Mouse (Mus musculus) frontal cortex, postnatal 14 days (tissue): Measurements from ENCODE around the gene Tubgcp4.
"Not testable (repeated sequence)": the region's sequence is repeated elsewhere in the genome, so short reads cannot be mapped to it uniquely, and the experiment has no call there.

ENCODE experiments used
- DNase-seq, 2 experiments: peaks; one replicate each; pipeline ENCODE4 v3.0.0; 2022; ENCODE audit warnings: low spot score in 2 of 2

Gene Tubgcp4

DNA sequence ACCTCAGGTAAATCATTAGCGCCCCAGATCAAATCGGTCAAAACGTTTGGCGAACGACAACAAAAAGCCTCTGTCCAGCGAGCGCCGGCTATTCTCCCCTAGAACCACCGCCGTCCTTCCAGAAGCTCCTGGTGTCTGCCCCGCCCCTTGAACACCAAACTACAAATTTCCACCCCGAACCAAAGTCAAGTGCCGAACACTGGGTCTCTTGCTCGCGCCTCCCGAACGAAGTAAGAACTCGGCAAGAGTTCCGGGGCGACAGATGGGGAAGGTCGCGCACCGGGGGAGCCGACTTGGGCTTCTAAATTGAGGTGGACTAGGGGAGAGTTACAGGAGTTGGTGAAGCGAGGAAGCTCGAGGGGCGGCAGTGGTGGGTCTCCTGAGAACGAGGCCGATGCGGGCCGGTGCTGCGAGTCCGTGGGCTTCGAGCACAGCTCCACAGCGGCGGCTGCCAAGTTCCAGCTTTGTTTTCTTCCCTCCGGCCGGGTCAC lies at the start of gene Tubgcp4:
Gene Tubgcp4 (plus strand): TSS at position 174 of the 491 bp plus-strand sequence.
- DNase-seq: no peak

DNA sequence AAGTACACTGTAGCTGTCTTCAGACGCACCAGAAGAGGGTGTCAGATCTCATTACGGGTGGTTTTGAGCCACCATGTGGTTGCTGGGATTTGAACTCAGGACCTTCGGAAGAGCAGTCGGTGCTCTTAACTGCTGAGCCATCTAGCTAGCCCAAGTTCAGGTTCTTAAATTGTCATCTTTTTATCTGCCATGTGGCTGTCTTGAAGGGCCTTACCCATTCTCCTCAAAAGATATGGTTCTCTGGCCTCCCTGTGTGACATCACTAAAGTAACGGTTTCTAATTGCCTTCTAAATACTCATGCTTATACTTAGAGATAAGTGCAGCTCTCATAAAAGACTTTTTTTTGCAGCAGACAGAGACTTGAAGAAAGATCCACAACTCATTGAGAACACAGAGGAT lies 44.2 kb upstream of the Tubgcp4 start:
- DNase-seq: not testable (repeated sequence)

DNA sequence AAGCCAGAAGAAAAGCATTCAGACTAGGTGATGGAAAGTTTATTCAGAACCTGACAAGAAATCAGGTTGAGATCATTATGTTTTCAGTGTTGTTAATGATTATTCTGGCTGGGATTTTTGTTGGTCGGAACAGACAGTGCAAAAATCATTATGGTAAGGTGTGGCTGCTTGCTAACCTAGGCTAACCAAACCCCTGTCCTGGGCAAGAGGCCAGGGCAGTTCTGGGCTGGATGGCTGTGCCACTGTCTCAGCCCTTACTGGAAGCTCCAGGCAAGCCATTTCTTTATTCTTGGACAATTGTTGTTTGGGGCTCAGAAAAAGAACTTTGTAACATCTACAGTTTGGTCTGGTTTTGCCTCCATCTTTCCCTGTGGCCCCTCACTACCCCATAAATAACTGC lies 42.9 kb upstream of the Tubgcp4 start:
- no peak for DNase-seq

DNA sequence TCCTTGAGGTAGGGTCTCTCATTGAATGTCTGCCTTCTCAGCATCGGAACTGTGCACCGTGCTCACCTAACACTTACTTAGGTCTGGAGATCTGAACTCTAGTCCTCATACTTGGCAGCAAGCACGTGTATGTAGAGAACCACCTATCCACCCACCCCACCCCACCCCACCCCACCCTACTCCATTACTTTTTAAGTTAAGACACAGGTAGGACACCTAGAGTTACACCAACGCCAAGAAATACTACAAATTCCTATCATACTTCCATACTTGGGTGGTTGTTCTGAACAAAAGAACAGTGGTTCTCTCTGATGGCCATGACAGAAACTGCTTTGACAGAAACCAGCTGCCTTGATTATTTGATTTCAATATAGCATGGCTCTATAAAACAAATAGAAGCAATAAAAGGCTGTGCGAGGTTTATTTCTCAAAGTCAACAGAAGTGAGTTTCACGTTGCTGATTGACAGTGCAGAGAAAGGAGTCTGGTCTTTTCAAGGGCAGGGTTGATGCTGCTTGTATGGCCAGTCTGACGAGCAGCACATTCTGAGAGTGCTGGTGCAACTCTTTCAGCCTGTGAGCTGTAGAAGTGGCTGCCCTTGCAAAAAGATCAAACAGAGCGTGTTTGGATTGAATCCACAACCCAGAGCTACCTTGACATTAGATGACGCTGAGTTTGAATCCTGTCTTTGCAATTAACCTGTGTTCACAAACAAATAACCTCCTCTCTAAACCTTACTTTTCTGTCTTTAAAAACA lies 41.4 kb upstream of the Tubgcp4 start:
- DNase-seq: no peak

DNA sequence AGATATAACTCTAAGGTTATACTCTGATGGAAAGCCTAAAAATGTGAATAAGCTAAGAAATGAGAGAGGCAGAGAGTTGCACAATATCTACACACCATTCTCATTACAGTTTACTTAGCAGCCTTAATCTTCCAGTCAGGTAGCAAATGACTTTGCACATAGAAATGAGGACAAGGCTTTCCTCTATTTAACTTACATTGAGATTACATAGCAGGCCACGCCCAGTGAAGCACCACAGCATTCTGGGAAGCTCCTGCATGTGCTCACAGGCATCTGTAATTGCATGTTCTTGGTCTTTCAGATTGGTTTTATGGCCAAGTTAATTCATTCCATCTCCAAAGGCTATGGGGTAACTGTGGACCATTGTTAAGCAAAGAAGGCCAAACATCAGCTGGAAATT lies 37.6 kb upstream of the Tubgcp4 start:
- no peak for DNase-seq

DNA sequence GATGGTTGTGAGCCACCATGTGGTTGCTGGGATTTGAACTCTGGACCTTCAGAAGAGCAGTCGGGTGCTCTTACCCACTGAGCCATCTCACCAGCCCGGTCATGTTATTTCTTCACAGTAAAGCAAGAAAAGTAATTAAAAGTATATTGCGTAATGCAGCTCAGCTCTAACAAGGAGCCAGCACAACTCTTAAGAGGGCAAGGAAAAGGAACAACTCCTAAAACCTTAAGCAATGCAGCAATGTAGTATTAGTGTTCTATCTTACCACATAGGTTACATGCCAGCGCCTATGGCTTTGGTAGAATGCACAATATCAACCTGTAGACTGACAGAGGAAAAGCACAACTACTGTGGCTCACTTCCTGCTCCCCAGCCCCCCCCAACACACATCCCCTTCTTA lies 33.1 kb upstream of the Tubgcp4 start:
- DNase-seq: no peak

DNA sequence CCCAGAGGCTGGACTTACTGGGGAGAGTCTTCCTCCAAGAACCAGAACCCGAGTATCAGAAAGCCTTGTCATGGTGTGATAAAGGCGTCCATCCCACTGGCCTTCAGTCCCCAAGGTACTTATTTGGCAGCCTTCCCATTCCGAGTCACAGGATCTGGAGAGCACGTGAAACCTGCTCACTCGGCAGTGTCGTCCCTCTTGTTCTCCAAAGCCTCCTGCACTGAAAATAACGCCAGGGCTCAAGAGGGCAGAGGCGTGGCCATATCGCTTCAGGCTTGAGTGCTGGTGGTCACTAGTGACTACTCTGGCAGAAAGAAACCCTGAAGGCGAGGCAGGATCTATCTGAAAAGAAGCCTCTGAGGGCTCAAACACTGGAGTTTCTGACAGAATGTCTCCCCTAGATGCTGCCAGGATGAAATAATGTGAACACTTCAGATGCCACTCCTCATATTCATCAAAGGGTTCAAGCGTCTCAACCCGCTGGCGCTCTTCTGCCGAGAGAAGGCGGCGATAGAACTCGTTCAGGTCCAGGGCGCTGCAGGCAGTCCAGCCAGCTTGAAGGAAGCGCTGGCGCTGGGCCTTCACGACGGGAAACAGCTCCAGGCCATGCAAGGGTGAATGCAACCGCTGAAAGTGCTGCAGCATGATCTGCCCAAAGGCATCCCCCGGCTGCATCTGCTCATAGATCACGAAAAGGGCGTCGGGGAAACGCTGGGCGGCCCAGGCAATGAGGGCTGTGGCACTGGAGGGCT lies 31.0 kb upstream of the Tubgcp4 start:
- peak; percentile 4 to 11 for DNase-seq

DNA sequence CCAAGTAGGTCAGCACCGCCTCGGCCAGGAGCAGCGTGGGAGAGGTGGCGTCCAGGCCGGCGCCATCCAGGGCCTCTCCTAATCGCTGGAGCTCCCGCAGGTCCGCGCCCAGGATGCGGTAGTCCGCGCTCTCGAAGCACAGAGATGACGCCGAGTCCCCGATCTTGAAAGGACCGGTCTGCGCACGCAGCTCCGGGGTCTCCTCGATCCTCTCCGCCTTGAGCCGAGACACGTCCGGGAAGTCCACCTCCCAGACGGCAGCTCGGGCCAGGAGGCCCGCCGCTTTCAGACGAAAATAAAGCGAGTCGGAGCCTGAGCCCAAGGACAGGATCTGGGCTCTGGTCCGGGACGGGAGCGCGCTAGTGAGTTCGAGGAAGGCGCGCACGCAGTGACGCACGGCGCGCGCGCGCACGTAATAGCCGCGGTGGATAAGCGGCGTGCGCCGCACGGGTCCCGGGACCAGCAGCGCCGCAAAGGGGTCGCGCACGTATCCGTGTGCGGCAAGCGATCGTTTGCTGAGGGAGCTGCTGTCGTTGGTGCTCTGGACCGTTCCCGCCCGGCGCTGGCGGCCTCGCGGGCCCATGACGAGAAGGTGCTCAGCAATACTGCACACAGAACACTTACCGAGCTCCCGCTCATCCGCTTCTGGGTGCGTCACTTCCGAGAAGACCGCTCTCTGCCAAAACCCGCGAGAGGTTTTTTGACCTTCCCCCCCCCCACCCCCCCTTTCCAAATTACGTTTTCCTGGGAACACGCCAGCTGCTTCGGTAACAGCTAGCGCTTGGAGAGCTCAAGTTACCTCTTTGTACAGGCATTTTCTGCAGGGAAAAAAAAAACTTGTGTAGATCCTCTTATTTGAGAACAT lies 30.2 kb upstream of the Tubgcp4 start, which contains the start of the genes Adal and Lcmt2:
Gene Adal (plus strand): TSS at position 411 of the 865 bp plus-strand sequence.
Gene Lcmt2 (minus strand): TSS at position 636 of the 865 bp plus-strand sequence.
- peak; percentile 85 to 90 for DNase-seq

DNA sequence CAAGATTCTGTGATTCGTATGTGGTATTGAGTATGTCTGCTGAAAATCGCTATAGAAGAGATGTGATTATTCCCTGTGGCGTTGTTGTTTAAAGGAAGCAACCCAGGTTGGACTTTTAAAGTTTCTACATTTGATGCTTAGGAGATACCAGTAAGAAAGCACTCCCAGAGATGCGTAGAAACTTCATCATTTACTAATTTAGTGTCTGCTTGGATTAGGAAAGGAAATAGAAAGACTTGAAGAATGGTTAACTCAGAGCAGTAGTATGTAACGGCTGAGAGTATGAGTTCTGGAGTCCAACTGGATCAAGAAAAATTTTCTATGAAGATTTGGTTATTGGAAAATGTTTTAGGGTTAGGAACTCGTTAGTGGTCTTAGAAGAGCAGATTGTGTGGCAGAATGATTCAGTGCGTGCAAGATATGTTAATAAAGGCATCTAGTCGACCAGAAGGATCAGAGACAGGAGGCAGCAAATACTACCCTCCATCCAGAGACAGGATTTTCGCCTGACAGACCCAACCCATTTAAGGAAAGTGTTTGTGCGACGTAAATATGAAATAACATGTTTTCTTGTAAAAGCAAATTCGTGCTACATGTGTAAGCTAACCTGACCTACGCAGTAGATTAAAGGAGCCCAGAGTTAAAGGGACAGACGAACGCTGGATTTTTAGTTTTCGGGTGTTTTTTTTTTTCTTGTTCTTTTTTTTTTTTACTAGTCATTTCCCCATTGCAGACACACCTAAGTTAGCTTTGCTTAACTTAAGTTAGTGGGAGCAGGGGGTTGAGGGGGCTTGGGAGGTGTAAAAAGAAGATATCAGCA lies 29.0 kb upstream of the Tubgcp4 start:
- no peak for DNase-seq

DNA sequence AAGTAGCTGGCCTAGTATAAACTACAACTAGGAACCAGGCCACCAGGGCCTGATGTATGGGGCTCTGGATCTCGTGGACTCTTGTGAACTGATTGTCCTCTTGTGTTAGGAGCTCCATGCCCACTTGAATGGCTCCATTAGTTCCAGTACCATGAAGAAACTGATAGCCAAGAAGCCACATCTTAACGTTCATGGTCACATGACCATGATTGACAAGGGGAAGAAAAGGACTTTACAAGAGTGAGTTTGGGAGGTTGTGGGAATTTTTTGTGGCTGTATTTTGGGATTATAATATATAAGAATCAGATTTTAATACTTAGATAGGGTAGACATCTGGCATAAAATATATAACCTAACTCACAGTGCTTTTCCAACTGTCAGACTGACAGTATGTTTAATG lies 28.0 kb upstream of the Tubgcp4 start:
- DNase-seq: no peak

DNA sequence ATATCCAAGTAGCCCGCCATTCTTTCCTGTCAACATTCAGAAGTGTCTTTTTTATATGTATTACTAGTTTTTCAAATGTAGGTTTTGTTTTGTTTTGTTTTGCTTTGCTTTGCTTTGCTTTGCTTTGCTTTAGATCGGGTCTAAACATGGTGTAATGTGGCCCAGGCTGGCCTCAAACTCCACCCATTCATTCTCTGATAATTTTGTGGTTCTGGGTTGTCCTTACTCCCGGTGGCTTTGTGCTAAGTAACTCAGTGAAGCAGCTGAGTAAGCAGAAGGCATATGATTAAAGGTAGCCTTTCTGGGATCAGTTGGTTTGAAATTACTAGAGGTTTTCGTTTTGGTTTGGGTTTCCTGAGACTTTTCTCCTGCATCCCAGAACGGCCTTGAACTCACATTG lies 20.8 kb upstream of the Tubgcp4 start:
- DNase-seq: no peak

DNA sequence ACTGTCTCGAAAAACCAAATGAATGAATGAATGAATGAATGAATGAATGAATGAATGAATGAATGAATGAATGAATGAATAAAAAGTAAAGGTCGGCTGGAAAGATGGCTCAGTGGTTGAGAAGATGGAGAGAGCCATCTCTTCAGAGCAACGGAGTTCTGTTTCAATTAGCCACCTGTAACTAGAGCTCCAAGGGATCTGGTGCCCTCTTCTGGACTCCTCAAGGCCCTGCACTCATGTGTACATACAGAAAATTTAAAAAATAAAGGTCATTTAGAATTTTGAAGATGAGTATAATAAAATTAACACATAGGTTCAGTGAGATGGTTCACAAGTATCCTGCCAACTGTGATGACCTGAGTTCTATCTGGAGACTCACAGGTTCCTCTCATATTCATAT lies 17.4 kb upstream of the Tubgcp4 start:
- no peak for DNase-seq

DNA sequence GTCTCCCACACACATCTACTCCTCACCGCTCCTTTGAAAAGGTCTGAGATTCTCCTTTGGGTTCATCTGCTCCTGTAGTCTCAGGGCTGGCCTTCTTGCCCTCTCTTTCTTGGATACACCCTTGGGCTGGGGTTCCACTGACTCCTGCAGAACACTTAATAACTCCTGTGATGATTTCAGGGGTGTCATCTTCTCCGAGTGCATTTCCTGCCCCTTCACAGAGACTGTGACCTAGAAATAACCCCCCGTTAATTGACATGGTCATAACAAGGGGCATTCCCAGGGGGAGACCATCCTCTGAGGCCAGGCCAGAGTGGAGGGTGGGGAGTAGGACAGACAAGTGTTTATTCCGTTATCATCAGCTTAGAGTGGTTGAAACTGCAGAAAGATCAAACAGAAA lies 1.3 kb upstream of the Tubgcp4 start:
- no peak for DNase-seq

DNA sequence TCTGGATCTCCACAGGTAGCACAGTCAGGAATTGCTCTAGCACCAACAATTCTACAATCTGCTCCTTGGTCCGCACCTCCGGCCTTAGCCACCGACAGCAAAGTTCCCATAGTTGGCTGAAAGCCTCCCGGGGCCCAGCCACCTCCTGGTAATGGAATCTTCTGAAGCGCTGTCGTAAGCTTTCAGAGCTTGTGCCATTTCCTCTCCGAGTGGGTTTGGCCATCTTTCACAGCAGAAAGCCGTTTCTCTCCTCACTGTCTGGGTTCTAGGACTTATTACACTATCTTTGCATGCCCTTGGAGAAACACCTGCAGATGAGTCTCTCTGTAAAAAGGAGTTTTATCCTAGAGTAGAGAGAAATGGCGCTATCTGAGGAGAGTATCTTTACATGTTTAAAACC lies 552 bp upstream of the Tubgcp4 start:
- no peak for DNase-seq

DNA sequence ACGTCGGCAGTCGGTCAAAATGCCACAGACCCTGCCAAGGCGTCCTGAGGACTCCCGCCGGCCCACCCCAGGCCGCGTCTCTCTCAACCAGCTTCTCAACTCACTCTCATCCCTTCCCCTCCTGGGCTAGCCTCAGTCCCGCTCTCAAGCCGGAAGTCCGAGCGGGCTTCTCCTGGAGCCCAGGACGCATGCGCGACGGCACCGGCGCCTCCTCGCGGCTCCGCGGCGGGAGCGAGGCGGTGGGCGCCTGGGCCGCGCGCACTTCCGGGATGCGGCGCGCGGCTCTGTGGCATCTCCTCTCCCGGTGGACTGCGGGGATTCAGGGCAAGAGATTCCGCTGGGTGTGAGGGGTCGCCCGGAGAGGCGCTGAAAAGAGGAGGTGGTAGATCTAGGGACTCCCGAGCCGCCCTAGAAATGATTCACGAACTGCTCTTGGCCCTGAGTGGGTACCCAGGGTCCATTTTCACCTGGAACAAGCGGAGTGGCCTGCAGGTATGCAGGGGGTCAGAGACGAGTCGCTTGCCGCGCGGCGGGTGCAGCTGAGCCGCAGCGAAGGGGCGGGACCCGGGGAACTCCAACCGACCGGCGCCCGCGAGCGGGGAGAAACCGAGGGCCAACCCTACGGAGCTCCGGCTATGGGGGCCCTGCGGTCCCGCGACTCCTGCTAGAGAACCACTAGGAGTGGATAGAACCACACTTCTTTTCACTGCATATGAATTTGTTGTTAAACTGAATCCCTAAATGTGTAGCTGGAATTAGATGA lies 707 bp downstream of the Tubgcp4 start, which contains the start of gene Zscan29:
Gene Zscan29 (minus strand): TSS at position 146 of the 763 bp plus-strand sequence.
- peak; percentile 68 to 77 for DNase-seq

DNA sequence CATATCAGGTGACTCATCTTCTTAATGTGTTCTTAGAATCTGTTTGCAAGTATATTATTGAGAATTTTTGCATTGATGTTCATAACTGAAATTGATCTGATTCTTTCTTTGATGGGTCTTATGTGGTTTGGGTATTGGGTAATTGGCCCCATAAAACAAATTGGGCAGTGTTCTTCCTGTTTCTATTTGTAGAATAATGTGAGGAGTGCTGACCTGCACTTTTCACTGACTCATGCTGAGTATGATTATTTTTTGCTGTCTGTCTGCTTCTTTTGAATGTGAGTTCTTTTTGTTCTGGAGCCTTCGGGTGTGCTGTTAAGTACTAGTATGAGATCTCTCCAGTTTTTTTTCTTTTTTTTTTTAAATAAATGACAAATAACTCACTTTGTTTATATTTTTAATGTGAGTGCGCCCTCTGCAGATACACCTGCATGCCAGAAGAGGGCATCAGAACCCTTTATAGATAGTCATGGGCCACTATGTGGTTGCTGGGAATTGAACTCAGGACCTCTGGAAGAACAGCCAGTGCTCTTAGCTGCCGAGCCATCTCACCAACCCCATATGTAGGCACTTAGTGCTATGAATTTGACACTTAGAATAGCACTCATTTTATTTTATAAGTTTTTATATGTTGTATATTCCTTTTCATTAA lies 8.5 kb downstream of the Tubgcp4 start:
- DNase-seq: no peak

DNA sequence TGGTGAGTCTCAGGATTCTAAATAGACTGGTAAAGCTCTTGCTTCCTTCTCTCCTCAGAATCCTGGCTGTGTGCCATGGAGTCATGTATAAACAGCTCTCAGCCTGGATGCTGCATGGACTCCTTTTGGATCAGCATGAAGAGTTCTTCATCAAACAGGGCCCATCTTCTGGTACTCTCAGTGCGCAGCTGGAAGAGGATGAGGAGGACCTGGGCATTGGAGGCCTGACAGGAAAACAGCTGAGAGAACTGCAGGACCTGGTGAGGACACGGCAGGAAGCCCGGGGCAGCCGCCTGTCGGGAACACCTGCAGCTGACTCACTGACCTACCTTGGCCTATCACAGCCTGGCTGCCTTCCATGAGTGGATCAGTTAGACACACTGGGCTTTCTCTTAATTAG lies 13.0 kb downstream of the Tubgcp4 start:
- DNase-seq: no peak

DNA sequence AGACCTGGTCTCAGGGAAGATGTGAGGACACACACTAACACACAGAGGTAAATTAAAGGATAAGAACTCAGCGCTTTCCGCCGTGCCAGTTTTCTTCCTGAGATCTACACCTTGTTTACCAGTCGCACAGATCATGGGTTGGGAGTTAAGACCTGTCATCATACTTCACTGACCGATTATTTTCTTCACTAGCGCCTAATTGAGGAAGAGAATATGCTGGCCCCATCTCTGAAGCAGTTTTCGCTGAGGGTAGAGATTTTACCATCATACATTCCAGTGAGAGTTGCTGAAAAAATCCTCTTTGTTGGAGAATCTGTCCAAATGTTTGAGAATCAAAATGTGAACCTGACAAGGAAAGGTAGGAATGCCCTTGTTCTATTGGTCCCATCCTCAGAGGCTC lies 13.7 kb downstream of the Tubgcp4 start:
- DNase-seq: no peak

DNA sequence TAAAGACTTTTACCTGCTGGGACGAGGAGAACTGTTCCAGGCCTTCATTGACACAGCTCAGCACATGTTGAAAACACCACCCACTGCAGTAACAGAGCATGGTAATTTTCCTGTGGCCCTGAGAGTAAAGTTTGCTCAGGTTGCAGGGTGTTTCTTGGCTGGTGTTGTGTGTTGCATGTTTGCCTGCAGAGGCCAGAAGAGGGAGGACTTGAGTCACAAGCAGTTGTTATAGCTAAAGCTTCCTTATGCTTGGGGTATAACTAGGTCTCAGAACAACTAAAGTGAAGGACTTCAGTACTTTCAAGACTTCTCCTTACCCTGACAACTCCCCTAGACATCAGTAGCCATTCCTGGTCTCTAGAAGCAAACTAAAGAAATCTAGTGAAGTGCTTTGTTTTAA lies 18.1 kb downstream of the Tubgcp4 start:
- no peak for DNase-seq

DNA sequence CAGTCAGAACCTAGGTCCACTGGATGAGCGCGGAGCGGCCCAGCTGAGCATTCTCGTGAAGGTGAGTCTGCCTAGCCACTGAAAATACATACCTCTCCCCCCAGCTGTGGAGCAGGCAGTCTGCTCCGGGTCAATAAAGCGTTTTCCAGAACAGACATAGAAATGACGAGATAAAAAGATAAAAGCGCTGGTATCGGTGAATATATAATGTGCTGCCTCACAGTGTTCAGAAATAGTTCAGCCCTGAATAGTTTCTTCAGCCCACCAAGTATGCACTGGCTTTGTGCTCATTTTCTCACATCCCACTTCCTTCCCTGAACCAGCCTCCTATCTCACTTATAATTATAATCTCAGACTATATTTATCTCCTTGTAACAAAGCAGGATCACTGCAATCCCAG lies 25.0 kb downstream of the Tubgcp4 start:
- DNase-seq: no peak
